Mouse (Mus musculus) lung, adult 2 months (tissue): ENCODE results near the gene Fbxo21.

Source experiments
- CTCF ChIP-seq: fragments of 200-500 bp; IDR thresholded peaks from 2 replicates; pipeline ENCODE4 v1.5.1; 2011; ENCODE audit warnings: mild to moderate bottlenecking, low read length, control low read depth; ENCODE audit not compliant: insufficient read depth
- POLR2A ChIP-seq: fragments of 200-500 bp; IDR thresholded peaks from 2 replicates; pipeline ENCODE4 v1.6.1; 2011; ENCODE audit warnings: low read depth, mild to moderate bottlenecking, control low read depth, low read length, borderline replicate concordance; ENCODE audit errors: extremely low read depth

DNA sequence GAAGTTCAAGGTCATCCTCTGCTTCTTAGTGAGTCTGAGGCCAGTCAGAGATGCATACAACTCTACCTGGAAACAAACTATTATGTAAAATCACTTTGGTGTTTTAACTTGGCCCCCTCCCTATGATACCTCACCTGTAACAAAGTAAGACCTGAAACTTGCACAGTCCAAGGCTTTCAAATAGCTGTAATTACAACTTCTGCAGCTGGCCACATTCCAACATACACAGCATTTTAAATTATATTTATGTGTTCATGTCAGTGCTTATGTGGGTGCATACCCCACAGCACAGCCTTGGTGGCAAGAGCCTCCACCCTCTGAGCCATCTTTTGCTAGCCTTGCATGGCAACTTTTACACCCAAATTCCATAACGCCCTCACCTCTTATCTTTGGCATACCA lies 58.1 kb downstream of the Fbxo21 start:
- TF ChIP-seq CTCF = no peak
- TF ChIP-seq POLR2A = no peak
